Mouse (Mus musculus) stomach, postnatal 0 days (tissue): ENCODE measurements around the gene Ppard.

Experiments used
- CTCF ChIP-seq: IDR thresholded peaks from 2 replicates; pipeline ENCODE4 v1.5.1; 2016; ENCODE audit warnings: antibody characterized with exemption, low read depth, mild to moderate bottlenecking, moderate library complexity
- EP300 ChIP-seq: optimal IDR thresholded peaks from 2 replicates; pipeline ENCODE3; 2016; ENCODE audit warnings: antibody characterized with exemption

GRCm38 (mm10) chr17:28347327-28347726, 114.8 kb downstream of the Ppard start:
- no peak for TF ChIP-seq CTCF
- TF ChIP-seq EP300, result no peak
